Mouse (Mus musculus) monocyte, adult 5-6 weeks (primary cell): ENCODE measurements around the gene Scgb2a2. TPM values are rescaled to one million over a fixed set of nuclear protein-coding genes. Genes with fewer than 3 reads are reported as not detected.
"Not testable (repeated sequence)": the region's sequence is repeated elsewhere in the genome, so short reads cannot be mapped to it uniquely, and the experiment has no call there.

Source experiments
- ATAC-seq: fragments of 153-309, 156-312 bp; replicated peaks from 2 replicates; pipeline ENCODE4 v1.8.0; 2017; ENCODE audit warnings: mild to moderate bottlenecking; ENCODE audit not compliant: low TSS enrichment, insufficient number of reproducible peaks, severe bottlenecking, poor library complexity, low FRiP score
- total RNA-seq: library from RNA; stranded (forward); fragments of 200-1000, 200-491, 200-594 nt; gene quantifications from 3 replicates; pipeline ENCODE4 v1.2.3, GENCODE M21; 2017

Gene Scgb2a2
- not detected in 3 replicates for total RNA-seq

- no peak for ATAC-seq
Observed at GRCm38 (mm10) chr19:9847262-9847661, at the start of gene Scgb2a2. Gene Scgb2a2, plus strand, starts transcription at chr19:9847562.

GRCm38 (mm10) chr19:9836581-9837340, 10.6 kb upstream of the Scgb2a2 start:
- ATAC-seq: not testable (repeated sequence)

- no peak for ATAC-seq
Observed at GRCm38 (mm10) chr19:9837341-9837715, 10.0 kb upstream of the Scgb2a2 start.

- ATAC-seq: not testable (repeated sequence)
Observed at GRCm38 (mm10) chr19:9849368-9850075, 2.2 kb downstream of the Scgb2a2 start.

DNA sequence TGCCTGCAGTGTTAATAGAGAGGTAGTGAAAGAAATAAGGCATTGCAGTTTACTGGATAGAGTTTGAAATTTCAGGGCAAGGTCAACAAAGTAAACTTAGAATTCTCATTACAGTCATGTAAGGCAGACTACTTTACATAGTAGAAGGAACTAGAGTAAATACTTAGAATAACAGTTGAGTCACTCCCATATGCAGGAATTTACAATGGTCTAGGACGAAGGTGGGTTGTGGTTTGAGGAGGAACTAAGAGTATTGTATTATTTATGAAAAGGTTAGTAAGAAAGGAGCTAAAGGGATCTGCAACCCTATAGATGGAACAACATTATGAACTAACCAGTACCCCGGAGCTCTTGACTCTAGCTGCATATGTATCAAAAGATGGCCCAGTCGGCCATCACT, 13.5 kb downstream of the Scgb2a2 start:
- ATAC-seq: not testable (repeated sequence)

DNA sequence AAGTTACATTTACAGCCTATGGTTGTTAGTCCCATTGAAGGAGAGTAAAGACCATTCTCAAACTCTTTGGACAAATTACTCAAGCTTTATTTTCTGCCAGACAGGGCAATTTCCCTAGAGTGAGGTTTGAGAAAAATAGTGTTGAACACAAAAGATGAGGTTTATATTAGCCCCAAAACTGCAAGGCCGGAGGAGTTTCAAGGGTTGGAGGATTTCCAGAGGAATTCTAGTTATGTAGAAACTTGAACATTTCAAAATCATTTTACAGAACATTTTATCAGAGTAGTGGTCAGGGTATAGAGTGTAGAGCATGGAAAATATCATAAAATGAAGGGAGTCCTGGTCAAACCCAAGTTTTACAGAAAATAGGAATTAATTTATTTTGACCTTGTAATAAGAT, 17.5 kb downstream of the Scgb2a2 start:
- no peak for ATAC-seq

- no peak for ATAC-seq
Observed at GRCm38 (mm10) chr19:9865466-9865865, 18.1 kb downstream of the Scgb2a2 start.

GRCm38 (mm10) chr19:9878186-9878835, 30.9 kb downstream of the Scgb2a2 start:
- no peak for ATAC-seq

- no peak for ATAC-seq
Observed at GRCm38 (mm10) chr19:9886348-9886747, 39.0 kb downstream of the Scgb2a2 start.

GRCm38 (mm10) chr19:9886771-9887170, 39.4 kb downstream of the Scgb2a2 start:
- no peak for ATAC-seq

DNA sequence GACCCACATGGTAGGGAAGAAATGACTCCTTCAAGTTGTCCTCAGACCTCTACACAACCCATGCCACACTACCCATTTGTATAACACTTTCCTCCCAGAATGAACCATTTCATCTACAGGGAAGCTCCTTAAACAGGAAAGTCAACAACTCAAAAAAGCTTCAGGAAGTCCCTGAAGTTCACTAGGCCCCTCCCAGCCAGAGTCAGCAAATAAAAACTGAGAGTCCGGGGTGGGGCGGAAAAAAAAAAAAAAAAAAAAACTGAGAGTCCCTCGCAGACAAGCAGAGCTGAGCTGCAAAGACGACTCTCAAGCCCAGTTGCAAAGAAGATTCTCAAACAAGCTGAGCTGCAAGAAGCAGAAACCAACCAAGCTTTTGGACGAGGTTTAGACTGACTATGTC, 48.7 kb downstream of the Scgb2a2 start:
- no peak for ATAC-seq

GRCm38 (mm10) chr19:9898339-9899066, 51.1 kb downstream of the Scgb2a2 start:
- ATAC-seq: no peak

GRCm38 (mm10) chr19:9899072-9899779, 51.9 kb downstream of the Scgb2a2 start, which contains the start of gene Incenp:
Gene Incenp, minus strand, starts transcription at chr19:9899551.
- ATAC-seq: peak; percentile 98

- no peak for ATAC-seq
Observed at GRCm38 (mm10) chr19:9899780-9900146, 52.4 kb downstream of the Scgb2a2 start.

- ATAC-seq: not testable (repeated sequence)
Observed at GRCm38 (mm10) chr19:9900696-9901095, 53.3 kb downstream of the Scgb2a2 start.
